Mouse (Mus musculus) layer of hippocampus, postnatal 36 days (tissue): ENCODE data around the gene Socs3. TPM values are rescaled to one million over a fixed set of nuclear protein-coding genes. Genes with fewer than 3 reads are reported as not detected.

Experiments
- DNase-seq, 2 experiments: peaks; one replicate each; pipeline ENCODE4 v3.0.0; 2022
- total RNA-seq, 2 experiments: library from RNA; stranded (reverse); gene quantifications; 2 replicates each; pipeline ENCODE4 v1.2.3; 2021

Socs3 gene
- total RNA-seq, 2 experiments from 2014 or later: 1.3 to 1.4 TPM

GRCm38 (mm10) chr11:117972656-117973558 lies 3.1 kb upstream of the Socs3 start:
- DNase-seq: no peak

- no peak for DNase-seq
Measured at GRCm38 (mm10) chr11:117971646-117972242, 1.9 kb upstream of the Socs3 start.

GRCm38 (mm10) chr11:117971100-117971499 lies 1.3 kb upstream of the Socs3 start:
- no peak for DNase-seq

GRCm38 (mm10) chr11:117969100-117969944 lies 525 bp downstream of the Socs3 start:
- DNase-seq: peak; percentile 82 to 85

GRCm38 (mm10) chr11:117968716-117969099 lies 1.1 kb downstream of the Socs3 start:
- no peak for DNase-seq

GRCm38 (mm10) chr11:117968016-117968671 lies 1.7 kb downstream of the Socs3 start:
- DNase-seq: peak in 1 of 2 experiments; percentile 30

- DNase-seq: no peak
Measured at GRCm38 (mm10) chr11:117967249-117968015, 2.4 kb downstream of the Socs3 start.

- no peak for DNase-seq
Measured at GRCm38 (mm10) chr11:117966506-117967100, 3.2 kb downstream of the Socs3 start.

- no peak for DNase-seq
Measured at GRCm38 (mm10) chr11:117965561-117965981, 4.3 kb downstream of the Socs3 start.

- DNase-seq: no peak
Measured at GRCm38 (mm10) chr11:117965052-117965451, 4.8 kb downstream of the Socs3 start.

- no peak for DNase-seq
Measured at GRCm38 (mm10) chr11:117964294-117964693, 5.6 kb downstream of the Socs3 start.

- DNase-seq: no peak
Measured at GRCm38 (mm10) chr11:117963872-117964271, 6.0 kb downstream of the Socs3 start.

- peak; percentile 97 for DNase-seq
Measured at GRCm38 (mm10) chr11:117963091-117963793, 6.6 kb downstream of the Socs3 start.

- DNase-seq: no peak
Measured at GRCm38 (mm10) chr11:117962228-117963067, 7.4 kb downstream of the Socs3 start.

GRCm38 (mm10) chr11:117960601-117961000 lies 9.2 kb downstream of the Socs3 start:
- no peak for DNase-seq

- no peak for DNase-seq
Measured at GRCm38 (mm10) chr11:117959741-117960381, 10.0 kb downstream of the Socs3 start.

GRCm38 (mm10) chr11:117959166-117959565 lies 10.7 kb downstream of the Socs3 start:
- no peak for DNase-seq

GRCm38 (mm10) chr11:117958197-117958596 lies 11.7 kb downstream of the Socs3 start:
- no peak for DNase-seq

GRCm38 (mm10) chr11:117955621-117956020 lies 14.2 kb downstream of the Socs3 start:
- no peak for DNase-seq
